Mouse (Mus musculus) left cerebral cortex, adult 11 months (tissue): ENCODE results near the gene Palmd.

Source experiments
- DNase-seq: peaks from one replicate; pipeline ENCODE4 v3.0.0; 2022; ENCODE audit warnings: low spot score

Palmd gene

GRCm38 (mm10) chr3:116892206-116892563 lies 76.6 kb downstream of the Palmd start:
- no peak for DNase-seq

GRCm38 (mm10) chr3:116891436-116892205 lies 77.2 kb downstream of the Palmd start:
- no peak for DNase-seq

DNA sequence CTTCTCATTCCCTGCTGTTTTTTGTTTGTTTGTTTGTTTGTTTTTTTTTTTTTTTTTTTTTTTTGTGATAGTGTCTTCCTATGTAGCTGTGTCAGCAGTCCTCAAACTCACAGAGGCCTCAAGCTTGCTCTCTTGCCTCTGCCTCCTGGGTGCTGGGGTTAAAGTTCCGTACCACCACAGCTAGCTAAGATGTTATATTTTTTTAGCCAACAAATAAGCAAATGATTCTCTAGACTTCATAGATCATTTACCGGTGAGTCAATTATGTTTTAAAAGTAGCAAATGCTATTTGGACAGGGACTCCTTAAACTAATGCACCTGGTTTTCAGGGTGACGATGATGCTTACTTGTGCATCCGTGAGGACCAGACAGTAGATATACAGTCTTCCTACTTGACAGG lies 78.2 kb downstream of the Palmd start:
- no peak for DNase-seq

DNA sequence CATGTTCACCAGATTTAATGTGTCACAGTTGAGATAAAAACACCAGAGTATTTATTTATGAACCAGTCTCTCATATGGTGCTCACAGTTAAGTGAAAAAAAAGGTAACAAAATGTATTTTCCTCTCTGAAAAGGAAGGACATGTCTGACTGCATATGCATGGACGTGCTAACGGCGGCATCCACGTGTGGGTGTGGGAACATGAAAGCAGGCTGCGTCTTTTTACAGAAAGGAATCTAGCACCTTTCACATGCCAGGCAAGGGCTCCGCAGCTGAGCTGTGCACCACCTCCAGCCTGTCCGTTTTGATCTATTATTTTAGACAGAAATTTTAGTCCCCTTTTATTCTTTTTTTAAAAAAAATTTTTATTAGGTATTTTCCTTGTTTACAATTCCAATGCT lies 79.4 kb downstream of the Palmd start:
- DNase-seq, result no peak

GRCm38 (mm10) chr3:116884941-116885340 lies 83.8 kb downstream of the Palmd start:
- no peak for DNase-seq

GRCm38 (mm10) chr3:116882221-116882960 lies 86.4 kb downstream of the Palmd start:
- no peak for DNase-seq

GRCm38 (mm10) chr3:116870372-116870771 lies 98.4 kb downstream of the Palmd start:
- DNase-seq, result no peak
